Mouse (Mus musculus) bone marrow macrophage, adult 2 months (primary cell): ENCODE results near the gene Lman2l. TPM values are rescaled to one million over a fixed set of nuclear protein-coding genes. Genes with fewer than 3 reads are reported as not detected.

Experiments used
- H3K27ac ChIP-seq: 2 replicates; pipeline ENCODE4 v1.5.1; 2012; ENCODE audit warnings: low read depth, low read length; ENCODE audit not compliant: insufficient read depth
- H3K4me1 ChIP-seq: 2 replicates; pipeline ENCODE4 v1.6.1; 2012; ENCODE audit warnings: low read length; ENCODE audit not compliant: control insufficient read depth, insufficient read depth
- H3K4me3 ChIP-seq: 2 replicates; pipeline ENCODE4 v1.5.1; 2012; ENCODE audit warnings: mild to moderate bottlenecking, low read length, moderate library complexity; ENCODE audit not compliant: insufficient read depth
- CTCF ChIP-seq: IDR thresholded peaks from 2 replicates; pipeline ENCODE4 v1.5.1; 2012; ENCODE audit warnings: low read depth, mild to moderate bottlenecking, low read length, moderate library complexity
- POLR2A ChIP-seq: IDR thresholded peaks from 2 replicates; pipeline ENCODE4 v1.6.1; 2012; ENCODE audit warnings: mild to moderate bottlenecking, low read depth, low read length, borderline replicate concordance
- polyA plus RNA-seq: library from polyadenylated mRNA; stranded (reverse); fragments of >200 nt; gene quantifications from 2 replicates; pipeline ENCODE4 v1.2.4, GENCODE M21; 2012; ENCODE audit not compliant: missing spikeins, insufficient read depth, insufficient read length

Gene Lman2l
- 38.9 and 40.8 TPM in 2 replicates for polyA plus RNA-seq

GRCm38 (mm10) chr1:36444471-36445464 lies at the start of gene Lman2l:
TSS of gene Lman2l (minus strand) at chr1:36445271.
- H3K27ac ChIP-seq = peak within 1 kb of the TSS; percentile 97
- peak; percentile 8; the same call in 1 of the 2 replicates for TF ChIP-seq CTCF
- TF ChIP-seq POLR2A = no peak
- H3K4me1 ChIP-seq = peaks cover 18% of the 10 kb centered on the region
- peak within 1 kb of the TSS; percentile 82 for H3K4me3 ChIP-seq

- H3K4me3 ChIP-seq = no peak overlapping the region
- no peak overlapping the region for H3K27ac ChIP-seq
- no peak for TF ChIP-seq POLR2A
- TF ChIP-seq CTCF = no peak
- H3K4me1 ChIP-seq = peaks cover 3% of the 10 kb centered on the region; the same call in 1 of the 2 replicates
Measured at GRCm38 (mm10) chr1:36493299-36493698, 48.2 kb upstream of the Lman2l start.

GRCm38 (mm10) chr1:36492416-36493139 lies 47.5 kb upstream of the Lman2l start:
- TF ChIP-seq POLR2A (no peak), CTCF (no peak)
- Histone ChIP-seq H3K27ac (no peak overlapping the region), H3K4me3 (no peak overlapping the region), H3K4me1 (peaks cover 3% of the 10 kb centered on the region; the same call in 1 of the 2 replicates)

- H3K27ac ChIP-seq = no peak overlapping the region
- H3K4me1 ChIP-seq = peaks cover 3% of the 10 kb centered on the region; the same call in 1 of the 2 replicates
- no peak overlapping the region for H3K4me3 ChIP-seq
- TF ChIP-seq CTCF = no peak
- no peak for TF ChIP-seq POLR2A
Measured at GRCm38 (mm10) chr1:36489661-36490060, 44.6 kb upstream of the Lman2l start.

- Histone ChIP-seq H3K4me1 (no peaks in the 10 kb centered on the region; the same call in 1 of the 2 replicates), H3K27ac (no peak overlapping the region), H3K4me3 (no peak overlapping the region)
- TF ChIP-seq POLR2A = no peak
- no peak for TF ChIP-seq CTCF
Measured at GRCm38 (mm10) chr1:36487111-36487510, 42.0 kb upstream of the Lman2l start.

- no peak overlapping the region for H3K27ac ChIP-seq
Measured at GRCm38 (mm10) chr1:36485080-36485479, 40.0 kb upstream of the Lman2l start.

DNA sequence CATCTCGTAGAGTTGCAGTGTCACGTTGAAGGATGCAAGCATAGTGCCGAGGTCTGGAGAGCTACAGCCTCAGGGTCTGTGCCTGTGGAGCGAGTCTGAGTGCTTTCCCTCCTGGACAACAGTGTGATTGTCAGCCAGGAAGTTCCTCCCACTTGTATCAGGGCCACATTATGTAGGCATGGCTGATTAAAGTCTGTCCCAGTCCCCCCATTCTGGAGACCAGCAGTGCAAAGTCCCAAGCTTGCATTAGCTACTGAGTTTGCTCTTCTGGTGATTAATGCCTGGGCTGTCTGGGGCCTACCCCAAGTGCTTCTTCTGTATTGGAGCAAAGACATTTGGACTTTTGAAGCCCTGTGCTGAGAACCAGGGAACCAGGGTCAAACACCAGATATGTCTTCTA lies 38.8 kb upstream of the Lman2l start:
- no peak overlapping the region for H3K4me3 ChIP-seq
- no peak for TF ChIP-seq POLR2A
- TF ChIP-seq CTCF = no peak
- no peak overlapping the region for H3K27ac ChIP-seq
- H3K4me1 ChIP-seq = no peaks in the 10 kb centered on the region; the same call in 1 of the 2 replicates

More at GRCm38 (mm10) chr1:36485080-36485479, 40.0 kb upstream of the Lman2l start:
- H3K4me3 ChIP-seq = no peak overlapping the region
- no peak for TF ChIP-seq POLR2A
- TF ChIP-seq CTCF = no peak
- H3K4me1 ChIP-seq = no peaks in the 10 kb centered on the region; the same call in 1 of the 2 replicates

DNA sequence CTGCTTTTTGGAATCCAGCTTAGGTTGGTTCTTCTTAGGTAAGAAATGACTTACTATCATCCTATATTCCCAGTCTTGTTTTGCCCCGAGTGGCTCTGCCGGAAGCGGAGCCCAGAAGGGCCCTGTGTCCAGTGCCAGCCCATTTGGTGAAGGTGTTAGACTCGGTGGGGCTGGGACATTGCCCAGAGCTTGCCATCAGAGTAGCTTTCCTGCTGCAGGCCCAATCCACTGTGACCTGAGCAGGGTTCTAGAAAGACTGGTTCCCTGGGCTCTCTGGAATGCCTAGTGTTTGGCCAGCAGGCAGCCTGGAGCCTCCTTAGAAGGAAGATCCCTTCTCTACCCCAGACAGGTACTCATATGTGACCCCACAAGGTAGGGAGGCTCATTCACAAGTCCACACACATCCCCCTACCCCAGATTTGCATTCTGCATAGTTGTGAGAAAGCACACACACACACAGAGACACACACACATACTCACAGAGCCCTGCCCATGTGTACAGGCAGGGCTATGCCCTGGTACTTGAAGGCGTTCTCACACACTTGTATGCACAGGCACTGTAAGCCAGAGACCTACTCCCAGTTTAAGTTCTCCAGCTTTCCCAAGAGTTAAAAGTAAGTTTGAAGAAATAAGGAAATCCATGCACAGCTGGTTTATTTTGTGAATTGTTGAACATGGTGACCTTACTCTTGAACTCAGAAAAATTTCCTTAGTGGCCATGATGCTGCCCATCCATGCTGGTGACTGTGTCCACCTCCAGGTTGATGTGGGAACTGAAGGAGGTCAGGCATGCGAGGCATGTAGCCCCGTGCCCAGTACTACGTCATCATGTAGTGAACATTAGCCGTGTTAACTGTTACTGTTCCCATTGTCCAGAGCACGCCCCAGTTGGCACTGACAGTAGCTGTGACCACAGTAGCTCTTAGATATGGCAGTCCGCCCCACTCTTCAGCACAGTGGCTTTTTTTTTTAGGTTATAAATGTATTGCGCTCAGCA lies 35.1 kb upstream of the Lman2l start:
- no peak overlapping the region for H3K27ac ChIP-seq
- peaks cover 8% of the 10 kb centered on the region for H3K4me1 ChIP-seq
- no peak overlapping the region for H3K4me3 ChIP-seq
- TF ChIP-seq POLR2A (no peak), CTCF (no peak)
